Mouse (Mus musculus) myocyte (in vitro differentiated cells): ENCODE results near the gene Dlgap3.

Source experiments
- CEBPB ChIP-seq: IDR thresholded peaks from 2 replicates; pipeline ENCODE4 v1.6.1; 2011; ENCODE audit warnings: mild to moderate bottlenecking, moderate library complexity; ENCODE audit not compliant: poor library complexity, insufficient read depth, severe bottlenecking
- E2F4 ChIP-seq: IDR thresholded peaks from one replicate; pipeline ENCODE4 v1.6.1; 2011; ENCODE audit warnings: mild to moderate bottlenecking, control low read depth, moderate library complexity; ENCODE audit not compliant: insufficient read depth
- MAX ChIP-seq: IDR thresholded peaks from one replicate; pipeline ENCODE4 v1.6.1; 2011; ENCODE audit warnings: low read depth, mild to moderate bottlenecking, control low read depth
- MYOD1 ChIP-seq, 3 experiments: IDR thresholded peaks; one replicate each; pipeline ENCODE4 v1.6.1; 2011; ENCODE audit warnings: control low read depth in 2 of 3, low read depth in 2 of 3, mild to moderate bottlenecking in 2 of 3, moderate library complexity in 1 of 3; ENCODE audit not compliant: insufficient read length in 2 of 3, control insufficient read depth in 1 of 3
- MYOG ChIP-seq, 3 experiments: IDR thresholded peaks; one replicate each; pipeline ENCODE4 v1.6.1; 2011; ENCODE audit warnings: control low read depth in 2 of 3, low read depth in 2 of 3, mild to moderate bottlenecking in 2 of 3; ENCODE audit not compliant: insufficient read length in 2 of 3, control insufficient read depth in 1 of 3, insufficient read depth in 1 of 3
- POLR2A ChIP-seq: IDR thresholded peaks from one replicate; pipeline ENCODE4 v1.6.1; 2011; ENCODE audit warnings: low read depth, mild to moderate bottlenecking, control low read depth, moderate library complexity; ENCODE audit not compliant: insufficient read length
- POLR2AphosphoS2 ChIP-seq: IDR thresholded peaks from one replicate; pipeline ENCODE4 v1.6.1; 2011; ENCODE audit warnings: low read depth, control low read depth; ENCODE audit not compliant: insufficient read length
- REST ChIP-seq: IDR thresholded peaks from one replicate; pipeline ENCODE4 v1.6.1; 2011; ENCODE audit warnings: mild to moderate bottlenecking, control low read depth, moderate library complexity; ENCODE audit not compliant: insufficient read depth, insufficient read length
- SRF ChIP-seq: IDR thresholded peaks from one replicate; pipeline ENCODE4 v1.6.1; 2011; ENCODE audit warnings: low read depth; ENCODE audit not compliant: control insufficient read depth, insufficient read length
- TCF12 ChIP-seq: IDR thresholded peaks from one replicate; pipeline ENCODE4 v1.6.1; 2011; ENCODE audit warnings: mild to moderate bottlenecking, control low read depth; ENCODE audit not compliant: poor library complexity, insufficient read depth, severe bottlenecking
- TCF3 ChIP-seq: IDR thresholded peaks from one replicate; pipeline ENCODE4 v1.6.1; 2011; ENCODE audit warnings: low read depth, control low read depth; ENCODE audit not compliant: insufficient read length
- USF1 ChIP-seq: IDR thresholded peaks from one replicate; pipeline ENCODE4 v1.6.1; 2011; ENCODE audit warnings: low read depth, mild to moderate bottlenecking, control low read depth, moderate library complexity

DNA sequence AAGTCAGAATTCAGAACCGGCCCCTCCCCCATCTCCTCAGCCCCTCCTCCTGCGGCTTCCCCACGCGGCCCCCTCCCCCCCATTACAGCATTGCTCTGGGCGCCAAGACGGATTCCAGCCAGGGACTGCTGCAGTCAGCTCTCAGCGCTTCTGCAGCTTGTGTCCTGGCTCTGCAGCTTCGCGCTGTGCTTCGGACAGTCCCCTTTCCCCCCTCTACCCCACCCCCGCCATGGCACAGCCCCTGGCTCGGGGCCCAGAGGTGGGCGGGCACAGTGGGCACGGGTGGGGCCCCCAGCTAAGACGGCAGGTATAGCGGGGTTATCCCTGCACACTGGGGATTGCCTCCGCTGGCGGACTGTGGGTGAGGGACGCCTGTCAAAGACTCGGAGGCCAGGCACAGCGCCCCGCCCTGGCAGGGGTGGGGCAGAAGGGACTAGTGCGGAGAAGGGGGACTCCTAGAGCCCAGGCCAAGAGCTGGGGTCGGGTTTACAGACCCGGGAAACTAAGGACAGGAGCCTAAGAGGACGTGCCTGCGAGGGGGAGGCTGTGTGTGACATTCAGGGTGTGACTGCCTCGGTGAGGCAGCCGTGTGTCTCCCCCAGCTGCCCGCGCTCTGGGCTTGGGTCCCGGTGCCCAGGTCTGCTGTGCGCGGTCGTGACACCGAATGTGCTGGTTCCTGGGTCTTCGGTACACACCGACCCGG is 642 bp upstream of the Dlgap3 start:
- TF ChIP-seq SRF (no peak), POLR2A (no peak), MYOG (IDR thresholded peaks at IDR 0.05; ENCODE audit: control insufficient read depth in 1 of 3, insufficient read depth in 1 of 3, insufficient read length in 2 of 3, low read depth in 2 of 3) (no peak), TCF12 (no peak), MYOD1 (IDR thresholded peaks at IDR 0.05; ENCODE audit: control insufficient read depth in 1 of 3, insufficient read length in 2 of 3, low read depth in 2 of 3) (no peak), MAX (no peak), REST (no peak), CEBPB (no peak), POLR2AphosphoS2 (no peak), E2F4 (no peak), USF1 (no peak), TCF3 (no peak)
